Mouse (Mus musculus): ENCODE results near the gene Aagab. TPM values are rescaled to one million over a fixed set of nuclear protein-coding genes. Genes with fewer than 3 reads are reported as not detected.

Gene Aagab
- polyA plus RNA-seq, 1 experiment, result 14.1 TPM

DNA sequence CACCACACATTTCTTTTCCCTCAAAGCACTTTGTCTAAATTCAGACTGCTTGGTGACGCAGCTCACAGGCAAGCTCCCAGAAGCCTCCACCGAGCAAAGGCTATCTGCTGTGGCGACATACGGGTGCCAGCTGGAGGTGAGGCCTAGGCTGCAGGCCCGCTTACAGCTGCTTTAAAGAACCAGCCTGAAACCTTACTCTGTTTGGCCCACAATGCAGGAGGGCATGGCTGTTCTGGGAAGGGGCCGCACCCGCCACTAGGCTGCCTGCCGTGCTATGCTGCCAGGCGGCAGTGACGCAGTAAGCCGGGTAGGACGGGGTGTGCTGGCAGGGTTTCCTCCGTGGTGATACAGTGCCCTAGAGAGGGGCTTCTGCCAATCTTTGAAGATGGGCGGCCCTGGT lies 48.4 kb downstream of the Aagab start:
- no peak for DNase-seq (ENCODE audit: low read depth in 1 of 2, low spot score in 2 of 2)
- 93% methylated on average over 14 of the region's 14 CpGs for WGBS
- no peak overlapping the region for H3K4me3 ChIP-seq (ENCODE audit: extremely low read depth, insufficient read depth, insufficient read length)

DNA sequence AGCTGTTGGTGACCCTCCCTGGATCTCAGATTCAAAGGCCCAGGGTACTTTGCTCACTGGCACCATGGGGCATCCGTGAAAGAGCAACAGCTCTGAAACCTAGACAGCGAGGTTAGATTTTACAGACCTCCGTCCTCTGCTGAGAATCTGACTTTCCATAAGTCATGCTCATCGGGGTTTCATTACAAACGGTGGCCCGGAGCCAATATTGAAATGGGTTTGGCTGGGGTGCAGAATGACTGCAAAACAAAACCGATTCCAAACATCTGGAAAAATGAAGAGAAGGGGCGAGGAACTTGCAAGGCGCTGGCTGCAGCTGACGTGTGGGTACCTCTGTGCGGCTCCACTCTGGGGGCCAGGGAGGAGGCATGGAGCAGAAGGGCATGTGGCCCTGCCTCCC lies 49.1 kb downstream of the Aagab start:
- no peak for DNase-seq (ENCODE audit: low read depth in 1 of 2, low spot score in 2 of 2)
- Histone ChIP-seq H3K27ac (ENCODE audit: insufficient read depth, low read length) (no peak overlapping the region), H3K4me3 (ENCODE audit: extremely low read depth, insufficient read depth, insufficient read length) (no peak overlapping the region), H3K4me1 (ENCODE audit: control insufficient read depth, insufficient read depth, insufficient read length) (no peaks in the 10 kb centered on the region), H3K36me3 (ENCODE audit: control insufficient read depth, insufficient read depth, low read length) (peaks cover 22% of the 10 kb centered on the region), H3K27me3 (ENCODE audit: control insufficient read depth, insufficient read depth, low read length) (no peaks in the 10 kb centered on the region)
- TF ChIP-seq CTCF (IDR thresholded peaks at IDR 0.05; ENCODE audit: extremely low read depth, insufficient read depth, insufficient read length, insufficient replicate concordance) (no peak), POLR2A (IDR thresholded peaks at IDR 0.05; ENCODE audit: low read depth, low read length) (no peak)
- WGBS, result 90% methylated on average over 11 of the region's 11 CpGs

More for the DNA sequence above, 48.4 kb downstream of the Aagab start:
- H3K36me3 ChIP-seq (ENCODE audit: control insufficient read depth, insufficient read depth, low read length), result peaks cover 22% of the 10 kb centered on the region
- H3K27ac ChIP-seq (ENCODE audit: insufficient read depth, low read length), result no peak overlapping the region
- no peaks in the 10 kb centered on the region for H3K27me3 ChIP-seq (ENCODE audit: control insufficient read depth, insufficient read depth, low read length)
- H3K4me1 ChIP-seq (ENCODE audit: control insufficient read depth, insufficient read depth, insufficient read length), result no peaks in the 10 kb centered on the region
- TF ChIP-seq POLR2A (IDR thresholded peaks at IDR 0.05; ENCODE audit: low read depth, low read length), result no peak
- TF ChIP-seq CTCF (IDR thresholded peaks at IDR 0.05; ENCODE audit: extremely low read depth, insufficient read depth, insufficient read length, insufficient replicate concordance), result no peak

DNA sequence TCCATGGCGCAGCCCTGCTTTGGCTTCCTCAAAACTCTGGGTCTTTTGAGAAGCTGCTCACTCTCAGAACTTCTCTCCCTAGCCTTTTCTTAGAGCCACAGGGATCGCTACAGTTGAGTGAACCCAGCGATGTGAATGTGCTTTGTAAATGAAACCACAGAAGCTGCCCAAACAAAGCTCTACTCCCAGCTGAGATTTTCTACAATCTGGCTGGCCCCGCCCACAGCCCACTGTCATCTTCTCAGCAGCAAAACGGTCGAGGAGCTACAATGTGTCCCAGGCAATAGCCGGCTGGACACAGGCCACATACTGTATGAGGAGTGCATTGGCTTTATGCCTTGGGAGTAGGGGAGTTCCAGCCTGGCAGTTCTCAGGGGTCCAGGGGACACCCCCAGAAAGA lies 51.2 kb downstream of the Aagab start:
- peaks cover 19% of the 10 kb centered on the region for H3K36me3 ChIP-seq (ENCODE audit: control insufficient read depth, insufficient read depth, low read length)
- no peak overlapping the region for H3K4me3 ChIP-seq (ENCODE audit: extremely low read depth, insufficient read depth, insufficient read length)
- WGBS, result 62% methylated on average over 7 of the region's 7 CpGs
- no peak for TF ChIP-seq CTCF (IDR thresholded peaks at IDR 0.05; ENCODE audit: extremely low read depth, insufficient read depth, insufficient read length, insufficient replicate concordance)
- no peak for TF ChIP-seq POLR2A (IDR thresholded peaks at IDR 0.05; ENCODE audit: low read depth, low read length)
- H3K27ac ChIP-seq (ENCODE audit: insufficient read depth, low read length), result no peak overlapping the region
- no peaks in the 10 kb centered on the region for H3K4me1 ChIP-seq (ENCODE audit: control insufficient read depth, insufficient read depth, insufficient read length)
- H3K27me3 ChIP-seq (ENCODE audit: control insufficient read depth, insufficient read depth, low read length), result no peaks in the 10 kb centered on the region
- DNase-seq (ENCODE audit: low read depth in 1 of 2, low spot score in 2 of 2), result no peak

DNA sequence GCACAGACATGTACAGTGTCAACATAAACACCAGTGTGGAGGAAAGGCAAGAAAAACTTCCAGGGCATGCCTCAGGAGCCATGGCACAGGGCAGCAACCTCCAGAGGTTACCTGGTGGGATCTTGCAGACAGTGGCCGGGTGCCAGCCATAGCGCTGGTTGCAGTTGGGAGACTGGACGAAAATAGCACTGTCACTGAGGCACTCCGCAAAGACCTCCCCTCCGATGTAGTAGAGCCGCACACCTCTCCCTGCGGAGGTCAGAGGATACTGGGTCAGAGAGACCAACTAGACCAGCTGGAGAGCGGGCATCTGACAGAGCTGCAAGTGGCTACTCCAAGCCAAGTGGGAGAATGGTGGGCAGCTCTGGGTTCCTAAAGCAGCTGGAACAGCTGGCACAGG lies 52.1 kb downstream of the Aagab start:
- Histone ChIP-seq H3K4me3 (ENCODE audit: extremely low read depth, insufficient read depth, insufficient read length) (no peak overlapping the region), H3K27me3 (ENCODE audit: control insufficient read depth, insufficient read depth, low read length) (no peaks in the 10 kb centered on the region), H3K27ac (ENCODE audit: insufficient read depth, low read length) (no peak overlapping the region), H3K4me1 (ENCODE audit: control insufficient read depth, insufficient read depth, insufficient read length) (no peaks in the 10 kb centered on the region), H3K36me3 (ENCODE audit: control insufficient read depth, insufficient read depth, low read length) (peaks cover 15% of the 10 kb centered on the region)
- WGBS, result 96% methylated on average over 8 of the region's 8 CpGs
- TF ChIP-seq POLR2A (IDR thresholded peaks at IDR 0.05; ENCODE audit: low read depth, low read length), result no peak
- TF ChIP-seq CTCF (IDR thresholded peaks at IDR 0.05; ENCODE audit: extremely low read depth, insufficient read depth, insufficient read length, insufficient replicate concordance), result no peak
- no peak for DNase-seq (ENCODE audit: low read depth in 1 of 2, low spot score in 2 of 2)

DNA sequence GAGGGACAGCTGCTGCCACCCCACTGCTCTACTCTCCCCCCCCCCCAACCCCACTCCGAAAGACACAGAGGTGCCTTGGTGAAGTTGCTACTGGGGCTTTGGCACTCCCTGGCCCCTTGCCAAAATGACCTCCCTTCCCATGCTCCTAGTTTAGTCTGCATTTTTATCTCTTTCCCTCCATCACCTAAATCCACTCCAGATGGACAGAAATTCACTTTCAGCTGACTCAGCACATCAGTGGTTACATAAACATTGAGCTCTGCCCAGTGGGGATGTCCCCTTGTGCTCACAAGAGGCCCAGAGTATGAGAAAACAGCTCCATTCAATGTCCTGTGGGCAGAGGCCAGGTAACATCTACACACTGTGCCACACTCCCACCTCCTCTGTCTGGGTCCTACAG lies 52.6 kb downstream of the Aagab start:
- Histone ChIP-seq H3K4me3 (ENCODE audit: extremely low read depth, insufficient read depth, insufficient read length) (no peak overlapping the region), H3K4me1 (ENCODE audit: control insufficient read depth, insufficient read depth, insufficient read length) (no peaks in the 10 kb centered on the region), H3K36me3 (ENCODE audit: control insufficient read depth, insufficient read depth, low read length) (peaks cover 13% of the 10 kb centered on the region), H3K27me3 (ENCODE audit: control insufficient read depth, insufficient read depth, low read length) (no peaks in the 10 kb centered on the region), H3K27ac (ENCODE audit: insufficient read depth, low read length) (no peak overlapping the region)
- 89% methylated on average over 1 of the region's 1 CpGs for WGBS
- TF ChIP-seq POLR2A (IDR thresholded peaks at IDR 0.05; ENCODE audit: low read depth, low read length) (no peak), CTCF (IDR thresholded peaks at IDR 0.05; ENCODE audit: extremely low read depth, insufficient read depth, insufficient read length, insufficient replicate concordance) (no peak)
- DNase-seq (ENCODE audit: low read depth in 1 of 2, low spot score in 2 of 2), result no peak

DNA sequence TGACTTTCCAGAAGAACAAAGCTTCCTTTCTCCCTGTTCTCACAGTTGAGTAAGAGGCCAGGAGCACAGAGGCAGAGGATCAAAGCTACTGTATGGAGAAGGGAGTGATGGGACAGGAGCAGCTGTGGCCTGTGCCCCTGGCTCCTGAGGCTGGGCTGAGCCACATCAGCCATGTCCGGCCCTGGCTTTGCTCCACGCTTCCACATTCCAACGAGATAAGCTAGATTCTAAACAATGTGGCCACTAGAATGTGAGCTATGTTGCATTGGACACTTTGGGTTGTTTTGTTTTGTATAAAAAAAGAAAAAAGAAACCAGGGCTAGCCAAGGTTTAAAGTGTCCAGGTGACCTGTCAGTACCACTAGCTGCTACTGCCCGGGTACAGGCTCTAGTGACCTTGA lies 54.7 kb downstream of the Aagab start:
- H3K27ac ChIP-seq (ENCODE audit: insufficient read depth, low read length), result no peak overlapping the region
- peaks cover 9% of the 10 kb centered on the region for H3K36me3 ChIP-seq (ENCODE audit: control insufficient read depth, insufficient read depth, low read length)
- TF ChIP-seq POLR2A (IDR thresholded peaks at IDR 0.05; ENCODE audit: low read depth, low read length) (no peak), CTCF (IDR thresholded peaks at IDR 0.05; ENCODE audit: extremely low read depth, insufficient read depth, insufficient read length, insufficient replicate concordance) (no peak)
- WGBS, result 89% methylated on average over 4 of the region's 4 CpGs
- no peaks in the 10 kb centered on the region for H3K4me1 ChIP-seq (ENCODE audit: control insufficient read depth, insufficient read depth, insufficient read length)
- no peak for DNase-seq (ENCODE audit: low read depth in 1 of 2, low spot score in 2 of 2)
- no peaks in the 10 kb centered on the region for H3K27me3 ChIP-seq (ENCODE audit: control insufficient read depth, insufficient read depth, low read length)
- H3K4me3 ChIP-seq (ENCODE audit: extremely low read depth, insufficient read depth, insufficient read length), result no peak overlapping the region

DNA sequence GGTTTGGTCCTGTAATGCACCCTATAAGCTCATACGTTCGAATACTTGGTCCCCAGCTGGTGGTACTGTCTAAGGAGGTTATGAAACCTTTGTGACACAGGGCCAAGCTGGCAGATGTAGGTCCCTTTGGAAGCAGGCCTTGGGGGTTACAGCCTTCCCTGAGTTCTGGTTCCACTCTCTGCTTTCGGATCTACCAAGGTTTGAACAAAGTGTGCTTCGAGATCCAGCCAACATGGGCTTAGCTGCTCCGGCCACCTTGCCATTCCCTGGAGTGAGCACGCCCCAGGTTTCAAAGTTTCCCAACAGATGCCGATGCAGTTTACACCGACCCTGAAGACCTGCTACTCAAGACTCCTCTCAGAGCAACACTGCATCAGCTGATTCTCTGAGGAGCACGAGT lies 56.0 kb downstream of the Aagab start:
- 92% methylated on average over 9 of the region's 9 CpGs for WGBS
- Histone ChIP-seq H3K27me3 (ENCODE audit: control insufficient read depth, insufficient read depth, low read length) (no peaks in the 10 kb centered on the region), H3K36me3 (ENCODE audit: control insufficient read depth, insufficient read depth, low read length) (peaks cover 9% of the 10 kb centered on the region), H3K4me3 (ENCODE audit: extremely low read depth, insufficient read depth, insufficient read length) (no peak overlapping the region), H3K4me1 (ENCODE audit: control insufficient read depth, insufficient read depth, insufficient read length) (no peaks in the 10 kb centered on the region), H3K27ac (ENCODE audit: insufficient read depth, low read length) (no peak overlapping the region)
- DNase-seq (ENCODE audit: low read depth in 1 of 2, low spot score in 2 of 2), result no peak
- TF ChIP-seq POLR2A (IDR thresholded peaks at IDR 0.05; ENCODE audit: low read depth, low read length) (no peak), CTCF (IDR thresholded peaks at IDR 0.05; ENCODE audit: extremely low read depth, insufficient read depth, insufficient read length, insufficient replicate concordance) (no peak)
